Mouse (Mus musculus): Measurements from ENCODE around the gene Gabrb1.

GRCm38 (mm10) chr5:72168285-72168621 is 510.3 kb downstream of the Gabrb1 start:
- no peak for TF ChIP-seq GATA1 (IDR thresholded peaks at IDR 0.05; ENCODE audit: borderline replicate concordance, low read length)
- TF ChIP-seq CTCF (IDR thresholded peaks at IDR 0.05; ENCODE audit: low read depth, low read length): no peak
- no peak for TF ChIP-seq POLR2AphosphoS5 (IDR thresholded peaks at IDR 0.05; ENCODE audit: insufficient replicate concordance, low read depth, low read length)

All from G1E (cell line).